Mouse (Mus musculus): ENCODE data around the gene Arid1b.

The Arid1b gene

DNA sequence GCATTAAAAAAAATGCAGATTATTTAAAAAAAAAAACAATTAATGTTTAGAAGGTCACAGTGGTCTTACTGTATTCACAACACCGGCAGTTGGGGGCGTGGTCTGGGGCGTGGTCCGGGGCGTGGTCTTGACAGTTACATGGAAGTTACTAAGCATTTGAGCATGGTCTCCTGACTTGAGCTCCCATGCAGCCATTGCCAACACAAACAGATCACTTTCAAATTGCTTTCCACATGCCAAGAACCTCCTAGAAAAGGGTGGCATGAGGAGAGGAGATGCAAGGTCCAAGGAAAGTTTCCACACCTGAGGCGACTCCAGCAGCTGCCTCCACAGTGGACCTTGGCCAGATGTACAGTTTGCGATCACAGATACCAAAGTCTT lies 383.8 kb downstream of the Arid1b start:
- in situ Hi-C loops (cut with MboI; ENCODE audit: unreplicated experiment in 2 of 2): no loop called here

DNA sequence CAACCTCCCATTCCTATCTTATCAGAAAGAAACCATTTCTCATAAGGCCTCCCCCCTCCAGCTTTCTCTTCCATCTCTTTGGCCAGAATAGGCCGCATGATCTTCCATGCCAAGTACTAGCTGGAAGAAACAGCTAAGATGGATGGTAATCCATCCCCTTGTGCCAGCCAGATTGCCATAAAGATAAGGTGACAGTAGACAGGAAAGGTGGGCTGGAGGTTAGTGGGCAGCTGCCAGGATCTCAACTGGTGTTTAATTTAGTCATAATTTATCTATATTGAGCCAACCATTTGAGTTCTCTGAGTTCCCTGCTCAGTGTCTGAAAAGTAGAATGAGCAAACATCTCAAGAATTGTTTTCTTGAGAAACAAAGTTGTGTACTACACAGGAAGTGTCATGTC lies 391.6 kb downstream of the Arid1b start:
- in situ Hi-C loops (cut with MboI; ENCODE audit: unreplicated experiment in 2 of 2): no loop called here

DNA sequence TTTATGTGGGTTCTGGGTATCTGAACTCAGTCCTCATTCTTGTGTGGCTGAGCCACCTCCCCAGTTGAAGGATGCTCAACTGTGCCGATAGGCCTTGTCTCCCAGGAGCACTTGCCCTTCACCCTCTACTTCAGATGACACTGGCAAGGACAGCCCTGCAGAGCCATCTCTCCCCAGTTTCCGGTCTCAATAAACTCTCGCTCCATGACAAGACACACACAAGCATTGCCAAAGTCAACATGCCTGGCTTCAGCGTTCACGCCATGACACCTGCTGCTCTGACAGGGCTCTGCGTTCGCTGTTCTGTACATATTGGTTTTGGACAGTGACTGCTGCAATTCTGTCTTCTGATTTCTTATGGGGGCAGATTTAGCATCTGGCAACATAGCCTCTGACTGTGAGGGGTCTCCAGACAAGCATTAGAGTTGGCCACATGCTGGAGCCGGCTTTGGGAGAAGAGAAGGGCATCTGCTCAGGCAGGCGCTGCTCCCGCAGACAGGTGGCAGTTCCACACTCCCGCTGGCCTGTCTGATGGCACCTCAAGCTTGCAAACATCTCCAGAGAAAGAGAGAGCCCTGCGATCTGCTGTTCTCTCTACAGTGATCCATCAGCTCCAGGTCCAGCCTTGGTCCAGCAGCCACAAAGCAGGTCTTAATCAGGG lies 392.9 kb downstream of the Arid1b start:
- in situ Hi-C loops (cut with MboI; ENCODE audit: unreplicated experiment in 2 of 2): no loop called here

DNA sequence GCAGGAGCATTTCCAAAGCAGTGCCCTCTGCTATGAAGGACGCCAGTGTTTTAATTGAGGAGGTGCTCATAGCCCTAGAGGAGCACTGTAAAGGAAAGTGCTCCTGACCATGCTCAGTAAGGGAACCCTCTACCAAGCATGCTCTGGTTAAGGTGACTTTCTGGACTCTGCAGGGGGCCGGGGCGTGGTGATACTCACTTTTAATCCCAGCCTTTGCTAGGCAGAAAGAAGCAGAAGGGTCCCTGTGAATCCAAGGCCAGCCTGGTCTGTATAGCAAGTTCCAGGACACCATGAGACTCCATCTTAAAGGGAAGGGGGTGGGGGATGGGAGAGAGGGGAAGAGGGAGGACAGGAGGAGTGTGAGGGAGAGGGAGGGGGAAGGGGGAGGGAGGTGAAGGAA lies 394.2 kb downstream of the Arid1b start:
- in situ Hi-C loops (cut with MboI; ENCODE audit: unreplicated experiment in 2 of 2): no loop called here

DNA sequence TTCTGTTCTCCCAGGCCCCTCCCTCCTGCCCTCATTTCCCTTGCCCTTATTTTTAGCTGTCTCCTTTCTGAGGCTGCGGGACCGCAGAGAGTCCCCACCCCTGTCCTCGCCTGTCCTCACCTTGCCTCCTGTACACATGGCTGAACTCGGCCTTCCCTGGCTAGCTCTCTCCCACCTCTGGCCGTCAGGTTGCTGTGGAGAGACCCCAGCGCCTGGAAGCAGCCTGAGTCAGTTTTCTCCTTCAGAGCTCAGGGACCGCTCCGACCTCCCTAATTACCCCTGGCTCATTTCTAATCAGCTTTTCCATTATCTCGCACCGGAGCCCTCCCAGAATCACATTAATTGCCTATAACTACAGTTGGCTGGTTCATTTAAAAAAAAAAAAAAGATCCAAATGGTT lies 396.6 kb downstream of the Arid1b start:
- in situ Hi-C loops (cut with MboI; ENCODE audit: unreplicated experiment in 2 of 2): loop anchor here in 1 of 2 experiments (10.0 kb wide), 1 partner anchor 1936 kb away; no protein-coding TSS in a partner anchor

DNA sequence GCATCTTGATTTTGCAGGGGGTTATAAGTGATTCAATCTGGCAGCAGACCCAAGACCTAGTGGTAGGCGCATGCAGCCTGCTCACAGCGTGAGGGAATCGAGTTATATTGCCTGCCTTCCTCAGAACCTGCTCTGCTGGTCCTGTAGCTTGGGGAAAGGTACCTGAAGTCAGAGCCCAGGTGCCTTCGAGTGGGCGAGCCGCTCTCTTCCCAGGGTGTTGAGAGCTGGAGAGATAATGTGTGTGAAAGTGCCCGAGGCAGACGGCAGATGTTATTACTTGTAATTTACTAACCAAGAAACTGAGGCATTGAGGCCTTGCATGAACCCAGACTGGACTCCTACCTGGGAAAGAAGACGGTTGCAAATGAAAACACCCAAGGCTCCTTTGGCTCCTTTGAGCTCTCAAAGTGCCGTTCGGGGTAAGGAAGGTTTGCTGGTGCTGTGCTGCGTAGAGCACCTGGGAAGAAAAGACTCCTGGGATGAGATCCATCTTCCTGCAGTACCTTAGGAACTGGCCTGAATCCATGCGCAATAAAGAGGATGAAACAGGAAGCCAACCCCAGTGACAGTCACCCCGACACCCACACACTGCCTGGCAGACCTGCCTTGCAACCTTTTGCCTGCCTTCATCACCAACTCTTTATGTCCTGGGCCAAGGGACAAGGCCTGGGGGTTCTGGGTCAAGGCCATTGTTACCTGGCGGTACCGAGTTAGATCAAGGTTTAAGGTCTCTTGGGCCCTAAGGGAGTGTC lies 401.5 kb downstream of the Arid1b start:
- in situ Hi-C loops (cut with MboI; ENCODE audit: unreplicated experiment in 2 of 2): loop anchor here (5.0 to 10.0 kb wide), 4 partner anchors 1823 to 1948 kb away; no protein-coding TSS in a partner anchor

DNA sequence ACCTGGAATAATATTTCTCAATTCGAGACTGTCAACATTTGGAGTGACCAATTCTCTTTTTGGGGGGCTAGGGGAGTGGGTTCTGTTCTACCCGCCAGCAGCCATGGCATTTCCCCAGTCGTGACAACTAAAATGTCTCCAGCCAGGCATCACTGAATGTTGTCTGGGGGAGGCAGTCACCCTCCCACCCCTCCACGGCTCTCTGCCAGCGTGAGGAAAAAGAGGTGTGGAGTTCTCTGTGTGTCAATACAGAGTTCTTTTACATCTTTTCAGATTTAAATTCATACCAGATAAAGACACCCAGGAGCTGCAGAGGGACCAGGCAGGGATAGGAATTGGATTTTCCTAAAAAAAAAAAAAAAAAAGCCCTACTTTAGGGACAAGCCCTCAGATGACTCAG lies 402.1 kb downstream of the Arid1b start:
- in situ Hi-C loops (cut with MboI; ENCODE audit: unreplicated experiment in 2 of 2): loop anchor here (5.0 to 10.0 kb wide), 4 partner anchors 1824 to 1949 kb away; no protein-coding TSS in a partner anchor

Data from v-Abl transformed pro-B cells (cell line).